Mouse (Mus musculus) cerebellum, adult 2 months (tissue): ENCODE measurements at regions not wholly inside any gene's neighbourhood (a gene's known extent, or its start where the extent isn't known, plus 50 kb on each side); places are given as distances from the start of the nearest gene placed in this dataset.

ENCODE experiments used
- DNase-seq, 2 experiments: peaks; one replicate each; pipeline ENCODE4 v3.0.0; 2021
- H3K27ac ChIP-seq: fragments of 200-500 bp; 2 replicates; pipeline ENCODE4 v1.5.1; 2012; ENCODE audit warnings: low read length, control low read depth, inconsistent platforms; ENCODE audit not compliant: insufficient read depth
- H3K27me3 ChIP-seq: fragments of 200-500 bp; 2 replicates; pipeline ENCODE4 v1.6.1; 2012; ENCODE audit warnings: inconsistent platforms, mild to moderate bottlenecking, low read length, moderate library complexity; ENCODE audit not compliant: control insufficient read depth, insufficient read depth
- H3K4me1 ChIP-seq: fragments of 200-500 bp; 2 replicates; pipeline ENCODE4 v1.6.1; 2011; ENCODE audit warnings: low read length; ENCODE audit not compliant: control insufficient read depth, insufficient read depth
- H3K4me3 ChIP-seq: fragments of 200-500 bp; replicated peaks from 2 replicates; pipeline ENCODE3; 2011; ENCODE audit warnings: mild to moderate bottlenecking, low read depth, low read length, control low read depth; ENCODE audit not compliant: insufficient read depth
- CTCF ChIP-seq: fragments of 200-500 bp; IDR thresholded peaks from 2 replicates; pipeline ENCODE4 v1.5.1; 2011; ENCODE audit warnings: low read depth, mild to moderate bottlenecking, control low read depth, low read length, moderate library complexity, borderline replicate concordance; ENCODE audit not compliant: insufficient read depth
- POLR2A ChIP-seq: fragments of 200-500 bp; IDR thresholded peaks from 2 replicates; pipeline ENCODE4 v1.6.1; 2011; ENCODE audit warnings: low read length, control low read depth, borderline replicate concordance; ENCODE audit not compliant: insufficient read depth
- WGBS: fragments of 180-500 bp; shearing (Covaris S2); methylation state at CpG from one replicate; pipeline ENCODE4 v1.1.7; 2018; 5-methylcytosine and 5-hydroxymethylcytosine counted together

- H3K27me3 ChIP-seq: no peaks in the 10 kb centered on the region
- H3K27ac ChIP-seq: no peak overlapping the region
- H3K4me1 ChIP-seq: no peaks in the 10 kb centered on the region
- H3K4me3 ChIP-seq: no peak overlapping the region
- WGBS: 76% methylated on average over 8 of the region's 8 CpGs
- DNase-seq: no peak
- TF ChIP-seq CTCF (no peak), POLR2A (no peak)
Measured at GRCm38 (mm10) chr13:37147790-37148189, 97.7 kb upstream of the F13a1 start.

GRCm38 (mm10) chr13:37142812-37143211 lies 92.8 kb upstream of the F13a1 start:
- H3K27me3 ChIP-seq: no peaks in the 10 kb centered on the region
- no peak overlapping the region for H3K27ac ChIP-seq
- no peaks in the 10 kb centered on the region for H3K4me1 ChIP-seq
- DNase-seq: no peak
- WGBS: 88% methylated on average over 2 of the region's 2 CpGs
- TF ChIP-seq CTCF (no peak), POLR2A (no peak)
- no peak overlapping the region for H3K4me3 ChIP-seq

- Histone ChIP-seq H3K27ac (no peak overlapping the region), H3K4me1 (no peaks in the 10 kb centered on the region), H3K4me3 (no peak overlapping the region), H3K27me3 (no peaks in the 10 kb centered on the region)
- no peak for DNase-seq
- WGBS: 77% methylated on average over 1 of the region's 1 CpGs
- TF ChIP-seq CTCF (no peak), POLR2A (no peak)
Measured at GRCm38 (mm10) chr13:37135115-37135514, 85.1 kb upstream of the F13a1 start.

DNA sequence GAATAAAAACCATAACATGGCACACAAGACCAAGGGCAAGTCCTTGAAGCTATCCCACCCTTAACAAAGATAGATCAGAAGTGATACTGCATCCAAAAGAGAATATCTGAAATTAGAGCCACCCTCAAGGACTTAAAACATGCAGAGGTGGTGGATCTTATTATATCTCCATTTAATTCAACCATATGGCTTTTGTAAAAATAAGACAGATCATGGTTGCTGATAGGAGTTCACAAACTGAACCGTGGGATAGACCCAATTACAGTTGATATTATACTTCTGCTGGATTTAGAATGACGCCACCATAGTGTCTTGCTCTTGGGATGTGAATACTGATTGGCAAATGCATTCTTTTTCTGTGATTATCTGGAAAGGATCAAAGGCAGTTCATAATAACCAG lies 84.5 kb upstream of the F13a1 start:
- Histone ChIP-seq H3K27me3 (no peaks in the 10 kb centered on the region), H3K4me1 (no peaks in the 10 kb centered on the region), H3K4me3 (no peak overlapping the region), H3K27ac (no peak overlapping the region)
- no peak for DNase-seq
- WGBS: 90% methylated on average over 2 of the region's 2 CpGs
- no peak for TF ChIP-seq POLR2A
- TF ChIP-seq CTCF: no peak

GRCm38 (mm10) chr13:37130637-37131036 lies 80.6 kb upstream of the F13a1 start:
- WGBS: 44% methylated on average over 10 of the region's 10 CpGs
- DNase-seq: no peak
- H3K4me3 ChIP-seq: no peak overlapping the region
- H3K27ac ChIP-seq: no peak overlapping the region
- TF ChIP-seq CTCF (no peak), POLR2A (no peak)
- H3K4me1 ChIP-seq: no peaks in the 10 kb centered on the region
- no peaks in the 10 kb centered on the region for H3K27me3 ChIP-seq

DNA sequence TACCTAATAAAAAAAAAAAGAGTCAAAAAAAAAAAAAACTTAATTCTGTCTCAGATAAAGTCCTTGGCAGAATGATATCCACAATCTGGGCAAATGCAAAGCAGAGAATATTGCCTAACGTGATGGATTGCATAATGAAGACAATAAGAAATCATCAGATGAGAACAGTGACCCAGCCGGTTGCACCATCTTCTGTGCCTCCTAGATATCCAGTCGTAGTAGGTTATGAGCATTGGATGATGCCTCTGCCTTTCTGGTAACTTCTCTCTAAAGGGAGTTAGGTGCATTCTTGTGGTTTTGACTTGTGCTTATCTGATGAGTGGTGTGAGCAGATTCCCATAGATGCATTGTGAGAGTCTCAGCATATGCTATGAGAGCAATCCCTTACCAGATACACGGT lies 71.6 kb upstream of the F13a1 start:
- no peak for TF ChIP-seq CTCF
- TF ChIP-seq POLR2A: no peak
- Histone ChIP-seq H3K27me3 (no peaks in the 10 kb centered on the region), H3K4me3 (no peak overlapping the region), H3K27ac (no peak overlapping the region), H3K4me1 (no peaks in the 10 kb centered on the region)
- DNase-seq: no peak
- 93% methylated on average over 4 of the region's 4 CpGs for WGBS

- H3K4me1 ChIP-seq: no peaks in the 10 kb centered on the region
- WGBS: 93% methylated on average over 2 of the region's 2 CpGs
Measured at GRCm38 (mm10) chr13:37120219-37120618, 70.2 kb upstream of the F13a1 start.

GRCm38 (mm10) chr13:37114324-37114723 lies 64.3 kb upstream of the F13a1 start:
- WGBS: 20% methylated on average over 5 of the region's 5 CpGs
- Histone ChIP-seq H3K4me3 (no peak overlapping the region), H3K27ac (no peak overlapping the region), H3K4me1 (no peaks in the 10 kb centered on the region), H3K27me3 (no peaks in the 10 kb centered on the region)
- DNase-seq: no peak
- TF ChIP-seq POLR2A: no peak
- no peak for TF ChIP-seq CTCF

More at GRCm38 (mm10) chr13:37120219-37120618, 70.2 kb upstream of the F13a1 start:
- H3K27me3 ChIP-seq: no peaks in the 10 kb centered on the region
- no peak overlapping the region for H3K4me3 ChIP-seq
- TF ChIP-seq CTCF: no peak
- no peak for TF ChIP-seq POLR2A
- no peak overlapping the region for H3K27ac ChIP-seq
- no peak for DNase-seq
